Mouse (Mus musculus) forebrain, embryonic 11.5 days (tissue): ENCODE measurements around the gene Tex9. TPM values are rescaled to one million over a fixed set of nuclear protein-coding genes. Genes with fewer than 3 reads are reported as not detected.

ENCODE experiments used
- ATAC-seq: fragments of 200-750 bp; cut with Nextera tagmentation; replicated peaks from 2 replicates; pipeline ENCODE4 v1.8.0; 2017; ENCODE audit warnings: moderate TSS enrichment; ENCODE audit not compliant: low FRiP score
- DNase-seq: peaks from one replicate; pipeline ENCODE4 v3.0.0-alpha.2; 2017; ENCODE audit warnings: low spot score
- H3K27ac ChIP-seq: fragments of 300-500 bp; sonication (generic); 2 replicates; pipeline ENCODE4 v1.5.1; 2014; ENCODE audit warnings: low read depth, low read length
- H3K27me3 ChIP-seq: fragments of 300-500 bp; sonication (generic); 2 replicates; pipeline ENCODE4 v1.6.1; 2014; ENCODE audit warnings: mild to moderate bottlenecking, low read length, mixed read lengths; ENCODE audit not compliant: control insufficient read depth, insufficient read depth
- H3K36me3 ChIP-seq: fragments of 300-500 bp; sonication (generic); 2 replicates; pipeline ENCODE4 v1.6.1; 2014; ENCODE audit warnings: mild to moderate bottlenecking, low read length, moderate library complexity, mixed read lengths; ENCODE audit not compliant: control insufficient read depth, insufficient read depth
- H3K4me1 ChIP-seq: fragments of 300-500 bp; sonication (generic); replicated peaks from 2 replicates; pipeline ENCODE4 v1.6.1; 2014; ENCODE audit warnings: low read length, mixed read lengths; ENCODE audit not compliant: control insufficient read depth, insufficient read depth
- H3K4me2 ChIP-seq: fragments of 300-500 bp; sonication (generic); 2 replicates; pipeline ENCODE4 v1.6.1; 2014; ENCODE audit warnings: low read depth, mild to moderate bottlenecking, low read length, moderate library complexity, mixed read lengths; ENCODE audit not compliant: severe bottlenecking
- H3K4me3 ChIP-seq: fragments of 300-500 bp; sonication (generic); 2 replicates; pipeline ENCODE4 v1.5.1; 2014; ENCODE audit warnings: low read depth, low read length
- H3K9ac ChIP-seq: fragments of 300-500 bp; sonication (generic); 2 replicates; pipeline ENCODE4 v1.6.1; 2014; ENCODE audit warnings: low read length
- H3K9me3 ChIP-seq: fragments of 300-500 bp; sonication (generic); 2 replicates; pipeline ENCODE4 v1.6.1; 2016; ENCODE audit warnings: low read length, mixed read lengths; ENCODE audit not compliant: control insufficient read depth
- WGBS: fragments of 180-500 bp; shearing (Covaris S2); extraction: QIAGEN DNeasy Blood & Tissue Kit; methylation state at CpG from one replicate; pipeline ENCODE4 v1.1.7; 2014; 5-methylcytosine and 5-hydroxymethylcytosine counted together
- polyA plus RNA-seq: library from polyadenylated mRNA; unstranded; fragments of >200 nt; fragmentation: Nextera tagmentation; extraction: Ambion mirVana; gene quantifications from 2 replicates; pipeline ENCODE4 v1.2.1, GENCODE M21; 2014

Gene Tex9
- polyA plus RNA-seq, 1 experiment from 2014 or later = 75.1 TPM

GRCm38 (mm10) chr9:72440948-72441926, 50.8 kb downstream of the Tex9 start:
- Histone ChIP-seq H3K9ac (no peak overlapping the region), H3K27me3 (no peaks in the 10 kb centered on the region), H3K27ac (no peak overlapping the region), H3K36me3 (no peaks in the 10 kb centered on the region; the same call in 1 of the 2 replicates), H3K4me3 (no peak overlapping the region), H3K4me1 (peaks cover 4% of the 10 kb centered on the region; the same call in 1 of the 2 replicates), H3K4me2 (no peak overlapping the region), H3K9me3 (no peaks in the 10 kb centered on the region)
- ATAC-seq (no peak), DNase-seq (no peak)
- 82% methylated on average over 8 of the region's 8 CpGs for WGBS

GRCm38 (mm10) chr9:72440358-72440757, 51.7 kb downstream of the Tex9 start:
- 94% methylated on average over 4 of the region's 4 CpGs for WGBS
- no peak overlapping the region for H3K9ac ChIP-seq
- no peak overlapping the region for H3K27ac ChIP-seq
- peaks cover 4% of the 10 kb centered on the region; the same call in 1 of the 2 replicates for H3K4me1 ChIP-seq
- ATAC-seq (no peak), DNase-seq (no peak)
- H3K4me3 ChIP-seq = no peak overlapping the region
- H3K36me3 ChIP-seq = no peaks in the 10 kb centered on the region
- H3K4me2 ChIP-seq = no peak overlapping the region
- no peaks in the 10 kb centered on the region for H3K9me3 ChIP-seq
- H3K27me3 ChIP-seq = no peaks in the 10 kb centered on the region

- Histone ChIP-seq H3K27me3 (no peaks in the 10 kb centered on the region), H3K4me3 (peak overlapping the region; percentile 56), H3K36me3 (no peaks in the 10 kb centered on the region), H3K4me1 (peaks cover 4% of the 10 kb centered on the region; the same call in 1 of the 2 replicates), H3K9me3 (no peaks in the 10 kb centered on the region), H3K9ac (peak overlapping the region; percentile 66), H3K27ac (0 out of 2 replicates have a peak overlapping the region, but pooled peaks have one; percentile 25), H3K4me2 (peak overlapping the region; percentile 46)
- no peak for DNase-seq
- WGBS = 2% methylated on average over 9 of the region's 9 CpGs
- 0 out of 2 replicates have a peak, but pooled peaks have one; percentile 1 for ATAC-seq
Measured at GRCm38 (mm10) chr9:72438749-72439148, 53.3 kb downstream of the Tex9 start.

GRCm38 (mm10) chr9:72437822-72438701, 54.0 kb downstream of the Tex9 start, which contains the start of gene Mns1:
Mns1 (plus strand) TSS chr9:72438011.
- WGBS = under 1% methylated on average over 43 of the region's 43 CpGs

GRCm38 (mm10) chr9:72434876-72435275, 57.1 kb downstream of the Tex9 start:
- ATAC-seq = no peak

More at GRCm38 (mm10) chr9:72437822-72438701, 54.0 kb downstream of the Tex9 start, which contains the start of gene Mns1:
- peak within 1 kb of the TSS; percentile 66 for H3K9ac ChIP-seq
- no peaks in the 10 kb centered on the region for H3K9me3 ChIP-seq
- H3K36me3 ChIP-seq = no peaks in the 10 kb centered on the region
- ATAC-seq = peak; percentile 99
- H3K27me3 ChIP-seq = no peaks in the 10 kb centered on the region
- peak within 1 kb of the TSS; percentile 46 for H3K4me2 ChIP-seq
- DNase-seq = peak; percentile 97
- peak within 1 kb of the TSS; percentile 25; the same call in 1 of the 2 replicates for H3K27ac ChIP-seq
- peaks cover 4% of the 10 kb centered on the region; the same call in 1 of the 2 replicates for H3K4me1 ChIP-seq
- H3K4me3 ChIP-seq = peak within 1 kb of the TSS; percentile 56

GRCm38 (mm10) chr9:72427861-72428260, 64.2 kb downstream of the Tex9 start:
- H3K27ac ChIP-seq = no peak overlapping the region
- DNase-seq (no peak), ATAC-seq (no peak)
- no peak overlapping the region for H3K4me3 ChIP-seq
- H3K4me1 ChIP-seq = no peaks in the 10 kb centered on the region
- no peaks in the 10 kb centered on the region for H3K9me3 ChIP-seq
- H3K4me2 ChIP-seq = no peak overlapping the region
- no peak overlapping the region for H3K9ac ChIP-seq
- no peaks in the 10 kb centered on the region for H3K27me3 ChIP-seq
- WGBS = 84% methylated on average over 4 of the region's 4 CpGs
- H3K36me3 ChIP-seq = no peaks in the 10 kb centered on the region

More at GRCm38 (mm10) chr9:72434876-72435275, 57.1 kb downstream of the Tex9 start:
- Histone ChIP-seq H3K27me3 (no peaks in the 10 kb centered on the region), H3K4me3 (no peak overlapping the region), H3K9ac (no peak overlapping the region), H3K4me2 (no peak overlapping the region), H3K36me3 (no peaks in the 10 kb centered on the region), H3K9me3 (no peaks in the 10 kb centered on the region), H3K4me1 (peaks cover 4% of the 10 kb centered on the region; the same call in 1 of the 2 replicates), H3K27ac (no peak overlapping the region)
- 57% methylated on average over 9 of the region's 9 CpGs for WGBS
- no peak for DNase-seq

- H3K9me3 ChIP-seq = no peaks in the 10 kb centered on the region
- no peaks in the 10 kb centered on the region for H3K4me1 ChIP-seq
- H3K36me3 ChIP-seq = no peaks in the 10 kb centered on the region
- H3K27me3 ChIP-seq = no peaks in the 10 kb centered on the region
- no peak overlapping the region for H3K4me2 ChIP-seq
- no peak overlapping the region for H3K4me3 ChIP-seq
- ATAC-seq (no peak), DNase-seq (no peak)
- no peak overlapping the region for H3K9ac ChIP-seq
- WGBS = 81% methylated on average over 11 of the region's 11 CpGs
- H3K27ac ChIP-seq = no peak overlapping the region
Measured at GRCm38 (mm10) chr9:72425300-72425850, 66.6 kb downstream of the Tex9 start.

GRCm38 (mm10) chr9:72422753-72423152, 69.3 kb downstream of the Tex9 start:
- no peaks in the 10 kb centered on the region for H3K36me3 ChIP-seq
- H3K27ac ChIP-seq = no peak overlapping the region
- no peaks in the 10 kb centered on the region for H3K27me3 ChIP-seq
- no peak overlapping the region for H3K4me2 ChIP-seq
- H3K9ac ChIP-seq = no peak overlapping the region
- ATAC-seq = no peak
- H3K9me3 ChIP-seq = no peaks in the 10 kb centered on the region
- WGBS = 86% methylated on average over 2 of the region's 2 CpGs
- no peak for DNase-seq
- no peaks in the 10 kb centered on the region for H3K4me1 ChIP-seq
- no peak overlapping the region for H3K4me3 ChIP-seq
